8 mouse cellular contexts compared by ENCODE assay signal in genomic region chr5:89844354-89844753, GRCm38 (mm10). TPM values are rescaled to one million over a fixed set of nuclear protein-coding genes. Genes with fewer than 3 reads are reported as not detected.
DNase-seq lines count a peak whose midpoint lies in the region; TF ChIP-seq lines count a peak whose summit lies in the region.

No protein-coding gene starts in this region.

- no peaks in the 10 kb centered on the region for H3K4me1 ChIP-seq in kidney, adult 2 months (ENCODE audit: control insufficient read depth, insufficient read depth, low read length)

- H3K4me3 ChIP-seq in kidney, adult 2 months (ENCODE audit: insufficient read depth, low read depth, low read length): no peak overlapping the region

- 0% methylated on average over 5 of the region's 5 CpGs for WGBS in kidney, adult 2 months

- H3K27me3 ChIP-seq in kidney, adult 2 months (replicated peaks; ENCODE audit: control insufficient read depth, insufficient read depth, low read length): no peaks in the 10 kb centered on the region

- no peak for TF ChIP-seq POLR2A in kidney, adult 2 months (IDR thresholded peaks at IDR 0.05; ENCODE audit: low read depth, low read length)

- peak; percentile 34 to 65 for DNase-seq in layer of hippocampus, postnatal 10 days (ENCODE audit: low spot score in 2 of 2)
- DNase-seq in layer of hippocampus, adult 8-10 months (ENCODE audit: low spot score in 2 of 2): no peak
- peak; percentile 8 for DNase-seq in cerebellum, adult 8-10 months
- peak; percentile 47 to 73 for DNase-seq in gastrocnemius, postnatal 4 days (ENCODE audit: low spot score in 2 of 2)
- DNase-seq in kidney, adult 2 months: peak; percentile 54
- DNase-seq in lung, postnatal 10 days: peak; percentile 49
- peak; percentile 85 for DNase-seq in skeletal muscle tissue, adult 2 months (ENCODE audit: low read depth, low spot score)
- no peak for DNase-seq in c-Kit-positive CD71-positive TER-119-positive erythroid progenitor cells, embryonic 14.5 days (ENCODE audit: low spot score)

- no peak overlapping the region for H3K27ac ChIP-seq in kidney, adult 2 months (ENCODE audit: insufficient read depth, low read depth, low read length)

- H3K36me3 ChIP-seq in kidney, adult 2 months (ENCODE audit: control insufficient read depth, insufficient read depth, low read length): no peaks in the 10 kb centered on the region

- TF ChIP-seq CTCF in kidney, adult 2 months (conservative IDR thresholded peaks at IDR 0.05; ENCODE audit: insufficient read depth, insufficient read length, low read depth, low read length): no peak

RNA-seq across cellular contexts. Expression of gene Adamts3, which starts 38.8 kb away (rescaled TPM):
- 10 to 100 TPM; 59.1 to 61.1 TPM for total RNA-seq in layer of hippocampus, postnatal 10 days (2021)
- 10 to 100 TPM; 22.3 to 25.8 (median 24.6) TPM for total RNA-seq in layer of hippocampus, adult 8-10 months (2022)
- total RNA-seq in gastrocnemius, postnatal 4 days (2021): 1 to 10 TPM; 3.2 to 6.0 TPM
- polyA plus RNA-seq in kidney, adult 2 months (2012; rRNA removed): 0.26 and 0.39 TPM in 2 replicates

Comparison
In these comparisons a context has a peak if more than half of its experiments do, and no peak if none do; other contexts are left out.
1. DNase-seq: peak in layer of hippocampus, postnatal 10 days (2 of 2), cerebellum, adult 8-10 months (single experiment), gastrocnemius, postnatal 4 days (2 of 2), kidney, adult 2 months (single experiment), lung, postnatal 10 days (single experiment) and skeletal muscle tissue, adult 2 months (single experiment); none in layer of hippocampus, adult 8-10 months (0 of 2) and c-Kit-positive CD71-positive TER-119-positive erythroid progenitor cells, embryonic 14.5 days (single experiment).